Mouse (Mus musculus) cerebellum, postnatal 10 days (tissue): ENCODE measurements at regions not wholly inside any gene's neighbourhood (a gene's known extent, or its start where the extent isn't known, plus 50 kb on each side); places are given as distances from the start of the nearest gene placed in this dataset.

Source experiments
- DNase-seq, 2 experiments: peaks; one replicate each; pipeline ENCODE4 v3.0.0; 2021; ENCODE audit warnings: mixed read lengths in 2 of 2

- no peak for DNase-seq
These were observed 347.4 kb upstream of the Id2 start for GRCm38 (mm10) chr12:25444355-25444754.

GRCm38 (mm10) chr12:25439029-25439551, 342.1 kb upstream of the Id2 start:
- DNase-seq = no peak

- DNase-seq = no peak
These were observed 341.5 kb upstream of the Id2 start for GRCm38 (mm10) chr12:25438217-25439028.

GRCm38 (mm10) chr12:25437556-25437955, 340.6 kb upstream of the Id2 start:
- peak; percentile 66 to 69 for DNase-seq

GRCm38 (mm10) chr12:25436220-25436911, 339.4 kb upstream of the Id2 start:
- DNase-seq = no peak

GRCm38 (mm10) chr12:25432796-25433195, 335.9 kb upstream of the Id2 start:
- DNase-seq = no peak

GRCm38 (mm10) chr12:25430911-25431310, 334.0 kb upstream of the Id2 start:
- DNase-seq = no peak

- DNase-seq = peak; percentile 39 to 52
These were observed 331.1 kb upstream of the Id2 start for GRCm38 (mm10) chr12:25427911-25428642.

GRCm38 (mm10) chr12:25417336-25417735, 320.4 kb upstream of the Id2 start:
- no peak for DNase-seq

GRCm38 (mm10) chr12:25416571-25416970, 319.6 kb upstream of the Id2 start:
- DNase-seq = no peak

- peak in 1 of 2 experiments; percentile 16 for DNase-seq
These were observed 318.7 kb upstream of the Id2 start for GRCm38 (mm10) chr12:25415641-25416040.

- peak; percentile 35 to 44 for DNase-seq
These were observed 318.3 kb upstream of the Id2 start for GRCm38 (mm10) chr12:25415232-25415631.

GRCm38 (mm10) chr12:25407301-25407700, 310.4 kb upstream of the Id2 start:
- DNase-seq = no peak

GRCm38 (mm10) chr12:25400326-25400725, 303.4 kb upstream of the Id2 start:
- DNase-seq = no peak

- no peak for DNase-seq
These were observed 301.8 kb upstream of the Id2 start for GRCm38 (mm10) chr12:25398726-25399125.

GRCm38 (mm10) chr12:25394326-25394725, 297.4 kb upstream of the Id2 start:
- no peak for DNase-seq

GRCm38 (mm10) chr12:25393501-25393900, 296.6 kb upstream of the Id2 start:
- no peak for DNase-seq

- no peak for DNase-seq
These were observed 292.3 kb upstream of the Id2 start for GRCm38 (mm10) chr12:25389202-25389601.

- DNase-seq = no peak
These were observed 290.9 kb upstream of the Id2 start for GRCm38 (mm10) chr12:25387791-25388280.

GRCm38 (mm10) chr12:25382961-25383360, 286.0 kb upstream of the Id2 start:
- no peak for DNase-seq

- no peak for DNase-seq
These were observed 285.5 kb upstream of the Id2 start for GRCm38 (mm10) chr12:25382475-25382874.

GRCm38 (mm10) chr12:25381619-25382018, 284.7 kb upstream of the Id2 start:
- no peak for DNase-seq

GRCm38 (mm10) chr12:25379996-25380395, 283.1 kb upstream of the Id2 start:
- no peak for DNase-seq
